Mouse (Mus musculus) layer of hippocampus, adult 11-12 months (tissue): ENCODE measurements around the gene Leo1.
A peak's percentile ranks its signal among the peaks of the same experiment; 100 is the strongest.

Experiments
- DNase-seq: peaks from one replicate; pipeline ENCODE4 v3.0.0; 2022; ENCODE audit warnings: low spot score

Leo1 gene

GRCm38 (mm10) chr9:75440796-75441666, at the start of gene Leo1:
Gene Leo1, plus strand, starts transcription at chr9:75441524.
- DNase-seq = peak; percentile 88

GRCm38 (mm10) chr9:75393251-75393650, 48.1 kb upstream of the Leo1 start:
- DNase-seq = no peak

- DNase-seq = no peak
Measured at GRCm38 (mm10) chr9:75395971-75396370, 45.4 kb upstream of the Leo1 start.

DNA sequence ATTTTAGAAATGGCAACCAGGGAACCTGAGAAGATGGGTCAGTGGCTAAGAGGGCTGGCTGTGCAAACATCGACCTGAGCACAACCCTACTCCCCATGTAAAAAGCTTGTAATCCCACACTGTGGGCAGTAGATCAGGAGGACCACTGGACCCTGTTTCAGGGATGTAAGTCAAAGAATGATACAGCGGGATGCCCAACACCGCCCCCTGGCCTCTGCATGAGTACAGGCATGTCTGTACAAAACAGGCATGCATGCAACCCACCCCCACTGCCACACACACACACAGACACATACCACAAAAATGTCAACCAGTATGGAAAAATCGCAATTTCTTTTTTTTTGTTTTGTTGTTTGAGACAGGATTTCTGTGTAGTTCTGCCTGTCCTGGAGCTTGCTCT, 42.3 kb upstream of the Leo1 start:
- no peak for DNase-seq

DNA sequence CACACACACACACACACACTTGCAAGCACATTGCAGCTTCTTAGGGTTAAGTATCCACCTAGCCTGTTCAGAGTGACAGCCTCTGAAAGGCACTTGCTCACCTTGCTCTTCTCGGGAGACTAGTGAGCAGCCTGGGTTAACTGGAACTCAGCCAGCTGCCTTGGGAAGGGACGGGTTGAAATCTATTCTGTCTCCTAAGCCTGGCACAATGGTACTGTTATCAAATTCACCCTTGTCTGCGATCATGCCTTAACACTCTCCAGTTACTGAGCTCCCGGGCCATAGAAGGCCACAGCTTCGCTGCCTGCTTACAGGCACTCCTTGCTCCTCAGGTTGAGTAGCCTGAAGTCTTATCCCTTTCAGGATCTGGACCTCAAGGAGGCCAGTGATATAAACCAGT, 40.7 kb upstream of the Leo1 start:
- no peak for DNase-seq

GRCm38 (mm10) chr9:75401593-75402504, 39.5 kb upstream of the Leo1 start:
- DNase-seq = no peak

DNA sequence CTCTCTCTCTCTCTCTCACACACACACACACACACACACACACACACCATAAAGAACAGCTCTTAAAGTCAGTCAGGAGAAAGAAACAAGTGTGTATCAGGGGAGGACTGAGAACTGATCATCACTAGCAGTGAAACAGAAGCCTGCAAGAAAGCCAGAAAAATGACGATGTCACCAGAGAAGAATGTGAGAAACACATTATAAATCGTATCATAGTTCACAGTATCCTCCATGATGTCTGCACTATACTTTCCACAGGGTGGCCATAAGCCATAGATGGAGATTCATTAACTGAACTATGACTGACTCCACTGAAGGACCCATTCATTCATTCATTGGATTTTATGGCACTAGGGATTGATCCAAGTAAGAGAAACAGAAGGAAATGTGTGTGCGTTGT, 37.8 kb upstream of the Leo1 start:
- no peak for DNase-seq

- DNase-seq = no peak
Measured at GRCm38 (mm10) chr9:75406121-75406520, 35.2 kb upstream of the Leo1 start.

DNA sequence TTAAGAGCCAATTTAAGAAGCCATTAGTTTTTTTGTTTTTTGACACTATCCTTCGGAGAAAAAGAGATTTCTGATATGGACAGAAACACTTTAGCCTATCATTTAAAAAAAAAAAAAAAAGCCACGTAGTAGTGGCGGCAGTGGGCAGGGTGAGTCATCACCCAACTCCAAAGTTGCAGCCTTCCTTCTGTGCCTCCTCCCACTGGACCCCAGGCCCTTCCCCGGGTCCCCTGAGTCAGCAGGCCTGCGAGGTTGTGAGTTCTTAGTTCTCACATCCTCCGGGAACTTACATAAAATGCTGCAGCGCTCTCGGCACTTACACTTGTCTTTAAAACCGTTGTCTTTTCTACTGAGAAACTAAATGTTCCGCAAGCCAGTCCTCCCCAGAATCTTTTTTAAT, 33.5 kb upstream of the Leo1 start:
- DNase-seq = no peak

GRCm38 (mm10) chr9:75408204-75408826, 33.0 kb upstream of the Leo1 start:
- no peak for DNase-seq

GRCm38 (mm10) chr9:75409031-75409851, 32.1 kb upstream of the Leo1 start:
- DNase-seq = peak; percentile 64

- DNase-seq = peak; percentile 97
Measured at GRCm38 (mm10) chr9:75409852-75410378, 31.4 kb upstream of the Leo1 start, which contains the start of gene Mapk6. Gene Mapk6, minus strand, starts transcription at chr9:75410005.

DNA sequence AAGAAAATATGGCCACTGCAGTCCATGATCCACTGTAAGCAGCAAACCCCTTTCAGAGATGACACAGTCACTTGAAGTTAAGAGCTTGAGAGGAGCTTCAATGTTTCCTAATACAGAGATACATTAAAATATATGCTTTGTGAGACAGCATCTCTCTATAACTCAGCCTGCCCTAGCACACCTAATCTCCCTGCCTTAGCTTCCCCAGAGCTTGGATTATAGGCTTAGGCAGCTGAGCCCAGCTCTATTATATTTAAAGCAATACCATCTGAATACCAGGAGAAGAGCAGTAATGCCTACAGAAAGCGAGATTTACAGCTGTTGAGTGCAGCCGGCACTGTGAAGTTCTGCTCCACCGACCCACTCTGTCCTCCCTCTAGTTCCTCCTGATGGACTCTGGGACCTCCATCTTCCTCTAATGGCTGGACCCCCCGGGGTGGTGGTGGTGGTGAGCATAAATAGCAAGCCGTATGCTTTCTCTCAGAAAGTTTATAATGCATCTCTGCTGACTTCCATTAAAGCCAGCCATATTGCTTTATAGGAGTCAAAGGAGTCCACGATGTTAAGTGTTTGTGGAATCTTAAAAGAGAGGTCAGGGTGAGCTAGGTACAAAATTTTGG, 30.3 kb upstream of the Leo1 start:
- DNase-seq = no peak

GRCm38 (mm10) chr9:75411584-75411983, 29.7 kb upstream of the Leo1 start:
- DNase-seq = no peak

DNA sequence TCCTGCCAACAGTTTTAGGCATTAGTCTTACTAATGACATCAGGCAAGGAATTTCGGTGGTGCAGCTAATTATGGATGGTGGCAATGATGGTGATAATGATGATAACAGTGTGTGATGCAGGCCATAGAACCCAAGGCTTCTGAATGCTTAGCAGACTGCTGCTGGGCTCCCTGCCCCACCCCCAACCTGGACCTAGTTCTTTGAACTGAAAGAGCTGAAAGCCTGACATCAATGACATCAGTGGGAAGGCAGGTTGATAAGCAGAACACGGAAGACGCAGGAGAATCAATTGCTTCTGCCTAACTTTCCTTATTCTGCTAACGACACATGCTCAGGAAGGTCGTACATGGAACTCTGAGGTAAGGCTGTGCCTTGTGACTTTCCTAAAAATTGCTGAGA, 28.1 kb upstream of the Leo1 start:
- DNase-seq = no peak

GRCm38 (mm10) chr9:75414204-75414603, 27.1 kb upstream of the Leo1 start:
- no peak for DNase-seq

GRCm38 (mm10) chr9:75422251-75422691, 19.1 kb upstream of the Leo1 start:
- DNase-seq = no peak

GRCm38 (mm10) chr9:75423683-75424082, 17.6 kb upstream of the Leo1 start:
- no peak for DNase-seq

GRCm38 (mm10) chr9:75424358-75425150, 16.8 kb upstream of the Leo1 start:
- DNase-seq = no peak
